Mouse (Mus musculus): ENCODE results near the gene March4.

DNA sequence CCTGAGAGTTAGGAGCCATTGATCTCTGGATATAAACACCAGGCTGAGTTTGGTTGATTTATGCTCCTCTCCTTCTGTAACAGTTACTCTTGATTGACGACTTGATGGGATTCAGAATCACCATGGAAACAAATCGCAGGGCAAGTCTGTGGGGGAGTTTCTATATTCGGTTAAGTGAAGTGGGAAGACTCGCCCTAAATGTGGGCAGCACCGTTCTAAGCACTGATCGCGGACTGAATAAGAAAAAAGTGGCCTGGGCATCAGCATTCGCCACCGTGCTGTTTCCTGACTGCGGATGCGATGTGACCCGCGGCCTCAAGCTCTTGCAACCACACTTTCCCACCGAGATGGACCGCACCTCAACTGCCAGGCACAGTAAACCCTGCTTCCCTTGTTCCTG is 41.6 kb upstream of the March4 start:
- TF ChIP-seq POLR2A (IDR thresholded peaks at IDR 0.05; ENCODE audit: control insufficient read depth, low read depth, low read length) (no peak), CTCF (IDR thresholded peaks at IDR 0.05; ENCODE audit: control insufficient read depth, insufficient read depth, insufficient replicate concordance, low read depth, low read length) (no peak)

Data from testis, adult 2 months (tissue).